Mouse (Mus musculus) neural tube, embryonic 12.5 days (tissue): ENCODE measurements at regions not wholly inside any gene's neighbourhood (a gene's known extent, or its start where the extent isn't known, plus 50 kb on each side); places are given as distances from the start of the nearest gene placed in this dataset.

Experiments used
- ATAC-seq: fragments of 200-750 bp; cut with Nextera tagmentation; 2 replicates; pipeline ENCODE4 v1.8.0; 2017; ENCODE audit warnings: low read depth, mild to moderate bottlenecking, moderate TSS enrichment, moderate library complexity; ENCODE audit not compliant: low FRiP score
- H3K27ac ChIP-seq: fragments of 300-500 bp; sonication (generic); 2 replicates; pipeline ENCODE4 v1.5.1; 2016
- H3K27me3 ChIP-seq: fragments of 300-500 bp; sonication (generic); replicated peaks from 2 replicates; pipeline ENCODE4 v1.6.1; 2016; ENCODE audit warnings: mild to moderate bottlenecking
- H3K36me3 ChIP-seq: fragments of 300-500 bp; sonication (generic); 2 replicates; pipeline ENCODE4 v1.6.1; 2016; ENCODE audit warnings: mild to moderate bottlenecking
- H3K4me1 ChIP-seq: fragments of 300-500 bp; sonication (generic); 2 replicates; pipeline ENCODE4 v1.6.1; 2016
- H3K4me2 ChIP-seq: fragments of 300-500 bp; sonication (generic); replicated peaks from 2 replicates; pipeline ENCODE4 v1.6.1; 2016; ENCODE audit warnings: mild to moderate bottlenecking
- H3K4me3 ChIP-seq: fragments of 300-500 bp; sonication (generic); 2 replicates; pipeline ENCODE4 v1.5.1; 2016
- H3K9ac ChIP-seq: fragments of 300-500 bp; sonication (generic); 2 replicates; pipeline ENCODE4 v1.6.1; 2016; ENCODE audit warnings: mild to moderate bottlenecking
- H3K9me3 ChIP-seq: fragments of 300-500 bp; sonication (generic); 2 replicates; pipeline ENCODE4 v1.6.1; 2016; ENCODE audit warnings: mild to moderate bottlenecking
- WGBS: fragments of 180-500 bp; shearing (Covaris S2); methylation state at CpG from one replicate; pipeline ENCODE4 v1.1.7; 2016; 5-methylcytosine and 5-hydroxymethylcytosine counted together

DNA sequence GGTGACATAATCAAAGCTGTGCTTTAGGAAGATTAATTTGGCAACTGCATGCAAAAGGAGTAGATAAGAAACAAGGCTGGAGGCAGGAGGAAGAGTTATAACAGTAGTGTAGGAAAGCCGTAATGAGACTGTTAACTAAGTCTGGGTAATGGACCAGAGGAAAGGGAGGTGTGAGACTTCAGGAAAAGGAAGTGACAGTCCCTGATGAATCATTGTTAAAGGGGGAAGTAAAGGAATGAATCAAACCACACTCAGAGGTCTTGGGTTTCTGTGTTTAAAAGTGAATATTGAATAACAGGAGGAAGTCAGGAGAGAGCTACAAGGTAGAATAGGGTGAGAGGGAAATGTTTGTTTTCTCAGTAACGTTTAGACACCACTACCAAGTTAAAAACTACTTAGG is 1175.9 kb downstream of the Diaph3 start:
- no peak overlapping the region for H3K4me2 ChIP-seq
- H3K27me3 ChIP-seq: no peaks in the 10 kb centered on the region
- H3K9me3 ChIP-seq: no peaks in the 10 kb centered on the region
- no peak overlapping the region for H3K9ac ChIP-seq
- no peaks in the 10 kb centered on the region for H3K36me3 ChIP-seq
- 71% methylated on average over 2 of the region's 2 CpGs for WGBS
- H3K27ac ChIP-seq: no peak overlapping the region
- H3K4me1 ChIP-seq: no peaks in the 10 kb centered on the region
- ATAC-seq: no peak
- no peak overlapping the region for H3K4me3 ChIP-seq

GRCm38 (mm10) chr14:85945707-85946313 is 1195.2 kb downstream of the Diaph3 start:
- no peaks in the 10 kb centered on the region for H3K36me3 ChIP-seq
- H3K9me3 ChIP-seq: no peaks in the 10 kb centered on the region
- no peak for ATAC-seq
- H3K4me1 ChIP-seq: no peaks in the 10 kb centered on the region
- WGBS: 79% methylated on average over 3 of the region's 3 CpGs
- H3K27ac ChIP-seq: no peak overlapping the region
- H3K4me2 ChIP-seq: no peak overlapping the region
- H3K4me3 ChIP-seq: no peak overlapping the region
- no peak overlapping the region for H3K9ac ChIP-seq
- H3K27me3 ChIP-seq: no peaks in the 10 kb centered on the region

DNA sequence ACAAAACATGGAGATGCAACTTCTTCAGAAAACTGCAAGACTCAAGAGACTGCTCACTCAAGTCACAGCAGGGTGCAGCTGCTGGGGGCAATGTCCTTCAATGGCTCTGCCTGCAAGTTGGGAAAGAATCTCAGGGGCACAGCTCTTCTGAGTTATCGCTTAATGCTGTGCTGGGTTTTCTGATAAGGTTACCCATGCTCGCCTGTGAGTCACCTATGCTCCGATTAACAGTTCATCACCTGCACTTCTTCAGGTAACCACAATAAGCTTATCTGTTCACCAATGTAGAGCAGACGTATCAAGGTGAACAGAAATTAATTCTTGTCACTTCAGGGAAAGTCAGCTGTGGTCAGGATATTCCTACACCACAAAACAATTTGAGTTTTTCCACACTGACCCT is 1198.2 kb downstream of the Diaph3 start:
- H3K27me3 ChIP-seq: no peaks in the 10 kb centered on the region
- WGBS: 89% methylated on average over 4 of the region's 4 CpGs

DNA sequence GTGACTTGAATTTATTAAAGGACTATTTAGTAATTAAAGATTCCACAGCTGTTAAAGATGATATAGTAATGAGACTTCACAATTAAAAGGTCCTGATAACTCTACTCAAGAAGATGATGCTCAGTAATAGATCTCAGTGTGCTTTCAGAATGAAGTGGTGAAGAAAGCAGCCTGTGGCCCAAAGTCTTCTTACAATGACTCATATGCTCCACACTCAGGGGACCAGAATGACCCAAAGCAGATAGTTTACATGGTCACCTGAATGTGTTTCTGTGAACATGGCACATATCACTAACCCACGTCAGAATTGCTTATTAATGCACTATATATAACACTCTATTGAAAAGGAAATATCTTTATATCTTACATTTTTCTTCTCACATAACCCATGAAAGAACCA is 1200.5 kb downstream of the Diaph3 start:
- no peaks in the 10 kb centered on the region for H3K4me1 ChIP-seq
- no peak overlapping the region for H3K9ac ChIP-seq
- no peaks in the 10 kb centered on the region for H3K36me3 ChIP-seq
- H3K9me3 ChIP-seq: no peaks in the 10 kb centered on the region
- no peaks in the 10 kb centered on the region for H3K27me3 ChIP-seq
- no peak for ATAC-seq
- no peak overlapping the region for H3K4me2 ChIP-seq
- no peak overlapping the region for H3K27ac ChIP-seq
- 93% methylated on average over 1 of the region's 1 CpGs for WGBS
- H3K4me3 ChIP-seq: no peak overlapping the region

More for the DNA sequence above, 1198.2 kb downstream of the Diaph3 start:
- no peak for ATAC-seq
- no peak overlapping the region for H3K27ac ChIP-seq
- no peak overlapping the region for H3K9ac ChIP-seq
- H3K4me1 ChIP-seq: no peaks in the 10 kb centered on the region
- no peaks in the 10 kb centered on the region for H3K9me3 ChIP-seq
- H3K4me2 ChIP-seq: no peak overlapping the region
- no peaks in the 10 kb centered on the region for H3K36me3 ChIP-seq
- no peak overlapping the region for H3K4me3 ChIP-seq

DNA sequence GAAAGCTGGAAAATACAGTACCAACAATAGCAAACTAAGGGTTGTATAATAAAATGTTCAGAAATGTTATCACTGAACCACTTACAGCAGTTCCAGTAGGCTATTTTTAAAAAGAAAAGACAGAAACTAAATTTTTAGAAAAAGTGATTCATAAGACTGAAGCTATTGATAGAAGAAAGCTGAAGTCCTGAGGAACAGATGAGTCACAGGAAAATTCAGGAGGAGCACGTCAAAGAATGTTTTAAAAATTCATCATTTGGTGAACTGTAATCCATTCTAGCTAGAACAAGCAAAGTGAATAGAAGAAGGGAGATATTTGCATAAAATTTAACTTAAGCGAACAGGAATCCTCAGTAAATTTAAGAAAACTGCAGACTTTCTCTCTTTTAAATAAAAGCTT is 1205.9 kb downstream of the Diaph3 start:
- Histone ChIP-seq H3K4me2 (no peak overlapping the region), H3K36me3 (no peaks in the 10 kb centered on the region), H3K27me3 (no peaks in the 10 kb centered on the region), H3K4me1 (no peaks in the 10 kb centered on the region), H3K9me3 (no peaks in the 10 kb centered on the region), H3K4me3 (no peak overlapping the region), H3K27ac (no peak overlapping the region), H3K9ac (no peak overlapping the region)
- 81% methylated on average over 2 of the region's 2 CpGs for WGBS
- ATAC-seq: no peak

- H3K4me3 ChIP-seq: no peak overlapping the region
- no peak for ATAC-seq
- H3K9ac ChIP-seq: no peak overlapping the region
- H3K9me3 ChIP-seq: no peaks in the 10 kb centered on the region
- no peaks in the 10 kb centered on the region for H3K27me3 ChIP-seq
- WGBS: 75% methylated on average over 5 of the region's 5 CpGs
- no peaks in the 10 kb centered on the region for H3K4me1 ChIP-seq
- H3K27ac ChIP-seq: no peak overlapping the region
- H3K36me3 ChIP-seq: no peaks in the 10 kb centered on the region
- H3K4me2 ChIP-seq: no peak overlapping the region
These were observed 1210.6 kb downstream of the Diaph3 start for GRCm38 (mm10) chr14:85930387-85930786.

DNA sequence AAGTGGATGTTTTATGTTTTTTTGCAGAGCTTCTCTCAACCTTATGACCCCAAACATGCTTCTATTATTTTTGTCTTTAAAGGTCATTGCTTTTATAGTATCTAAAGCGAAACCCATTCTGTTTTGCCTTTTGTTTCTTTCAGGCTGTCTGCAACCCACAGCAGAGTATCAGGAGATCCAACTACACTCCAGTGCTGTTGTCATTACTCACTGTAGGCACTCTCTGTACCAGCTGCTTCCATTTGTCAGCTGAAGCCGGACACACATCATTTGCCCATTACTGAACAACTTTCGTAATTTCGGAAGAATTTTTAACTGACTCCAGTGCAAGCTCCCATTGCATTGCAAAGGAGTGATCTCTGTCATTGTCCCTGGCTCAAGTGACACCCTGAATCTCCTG is 1222.1 kb downstream of the Diaph3 start:
- no peaks in the 10 kb centered on the region for H3K27me3 ChIP-seq
- H3K4me1 ChIP-seq: no peaks in the 10 kb centered on the region
- no peak overlapping the region for H3K27ac ChIP-seq
- 42% methylated on average over 4 of the region's 4 CpGs for WGBS
- H3K4me2 ChIP-seq: no peak overlapping the region
- no peak overlapping the region for H3K9ac ChIP-seq
- no peaks in the 10 kb centered on the region for H3K36me3 ChIP-seq
- no peak for ATAC-seq
- no peak overlapping the region for H3K4me3 ChIP-seq
- no peaks in the 10 kb centered on the region for H3K9me3 ChIP-seq

- H3K27me3 ChIP-seq: no peaks in the 10 kb centered on the region
- 69% methylated on average over 2 of the region's 2 CpGs for WGBS
- H3K4me1 ChIP-seq: no peaks in the 10 kb centered on the region
- no peak overlapping the region for H3K27ac ChIP-seq
- H3K4me3 ChIP-seq: no peak overlapping the region
- no peaks in the 10 kb centered on the region for H3K36me3 ChIP-seq
- no peak for ATAC-seq
- H3K9ac ChIP-seq: no peak overlapping the region
- H3K4me2 ChIP-seq: no peak overlapping the region
- H3K9me3 ChIP-seq: no peaks in the 10 kb centered on the region
These were observed 1225.3 kb downstream of the Diaph3 start for GRCm38 (mm10) chr14:85915761-85916160.

DNA sequence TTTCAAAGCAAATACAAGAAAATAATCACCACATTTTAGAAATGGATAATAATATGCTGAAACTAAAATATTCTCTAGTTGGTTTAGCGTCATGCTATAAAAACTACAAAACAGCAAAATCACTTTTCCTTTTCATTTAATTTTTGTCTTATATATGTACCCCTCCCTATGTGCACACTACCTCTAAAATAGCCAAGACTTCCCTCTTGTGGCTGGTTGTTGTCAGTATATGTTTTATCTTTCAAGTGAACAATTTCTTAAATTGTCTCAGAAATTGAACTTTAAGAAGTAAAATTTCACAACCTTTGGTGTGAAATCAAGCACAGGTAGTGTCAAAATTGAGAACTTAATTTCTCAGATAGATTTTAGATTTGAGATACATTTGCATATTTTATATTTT is 1243.1 kb downstream of the Diaph3 start:
- Histone ChIP-seq H3K9me3 (no peaks in the 10 kb centered on the region), H3K4me3 (no peak overlapping the region), H3K4me2 (no peak overlapping the region), H3K27me3 (no peaks in the 10 kb centered on the region), H3K4me1 (no peaks in the 10 kb centered on the region), H3K9ac (no peak overlapping the region), H3K27ac (no peak overlapping the region), H3K36me3 (no peaks in the 10 kb centered on the region)
- WGBS: 86% methylated on average over 1 of the region's 1 CpGs
- no peak for ATAC-seq

DNA sequence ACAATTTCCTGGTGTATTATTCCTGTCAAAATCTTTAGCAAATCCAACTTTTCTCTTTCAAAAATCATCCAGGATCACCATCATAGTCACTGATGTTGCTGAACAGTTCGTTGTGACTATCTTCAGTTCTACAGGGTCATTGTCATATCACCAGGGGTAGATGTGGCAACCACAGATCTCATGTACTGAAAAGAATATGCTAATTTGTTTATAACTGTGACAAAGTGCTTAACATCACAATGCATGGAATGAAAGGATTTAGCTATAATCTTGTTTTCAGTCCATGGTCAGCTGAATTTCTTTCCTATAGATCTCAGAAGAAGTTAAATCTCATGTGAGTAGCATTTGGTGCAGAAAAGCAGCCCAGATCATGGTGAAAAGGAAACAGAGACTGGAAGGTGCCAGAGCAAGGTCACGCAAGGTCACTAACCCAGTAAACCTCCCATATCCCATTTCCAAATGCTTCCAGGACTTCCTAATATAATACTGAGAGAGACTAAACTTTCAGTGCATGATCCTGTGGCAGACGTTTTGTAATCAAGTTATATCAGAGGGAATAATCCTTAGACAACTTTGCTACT is 1279.6 kb downstream of the Diaph3 start:
- H3K27ac ChIP-seq: no peak overlapping the region

GRCm38 (mm10) chr14:85849490-85849889 is 1291.5 kb downstream of the Diaph3 start:
- H3K27ac ChIP-seq: no peak overlapping the region
- no peak overlapping the region for H3K4me3 ChIP-seq
- H3K9me3 ChIP-seq: no peaks in the 10 kb centered on the region
- no peaks in the 10 kb centered on the region for H3K27me3 ChIP-seq
- no peaks in the 10 kb centered on the region for H3K4me1 ChIP-seq
- H3K4me2 ChIP-seq: no peak overlapping the region
- H3K9ac ChIP-seq: no peak overlapping the region
- ATAC-seq: no peak
- WGBS: 94% methylated on average over 1 of the region's 1 CpGs
- H3K36me3 ChIP-seq: no peaks in the 10 kb centered on the region

More for the DNA sequence above, 1279.6 kb downstream of the Diaph3 start:
- no peak overlapping the region for H3K9ac ChIP-seq
- H3K4me1 ChIP-seq: no peaks in the 10 kb centered on the region
- H3K36me3 ChIP-seq: no peaks in the 10 kb centered on the region
- no peaks in the 10 kb centered on the region for H3K9me3 ChIP-seq
- no peak for ATAC-seq
- no peak overlapping the region for H3K4me2 ChIP-seq
- 71% methylated on average over 3 of the region's 3 CpGs for WGBS
- no peaks in the 10 kb centered on the region for H3K27me3 ChIP-seq
- H3K4me3 ChIP-seq: no peak overlapping the region

GRCm38 (mm10) chr14:85835494-85835893 is 1305.5 kb downstream of the Diaph3 start:
- Histone ChIP-seq H3K9ac (no peak overlapping the region), H3K4me2 (no peak overlapping the region), H3K4me3 (no peak overlapping the region), H3K36me3 (no peaks in the 10 kb centered on the region), H3K4me1 (no peaks in the 10 kb centered on the region), H3K27me3 (no peaks in the 10 kb centered on the region), H3K27ac (no peak overlapping the region), H3K9me3 (no peaks in the 10 kb centered on the region)
- no peak for ATAC-seq
- WGBS: 90% methylated on average over 2 of the region's 2 CpGs

DNA sequence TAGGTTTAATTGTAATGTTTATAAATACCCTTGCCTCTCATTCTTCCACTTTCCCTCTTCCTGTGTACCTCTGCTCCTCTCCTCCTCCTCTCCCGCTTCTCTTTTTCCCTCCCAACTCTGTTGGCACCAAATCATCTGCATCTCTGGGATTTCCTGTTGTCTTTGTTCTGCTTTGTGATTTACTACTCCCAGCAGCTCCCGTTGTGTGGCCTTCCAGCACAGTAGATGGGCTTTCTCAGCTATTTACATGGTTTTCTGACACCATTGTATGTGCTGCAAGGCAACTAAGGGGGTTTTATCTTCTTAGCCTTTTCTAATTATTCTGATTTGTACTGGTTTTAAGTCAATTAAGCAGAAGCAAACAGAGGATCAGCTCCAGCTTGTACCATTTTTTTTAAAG is 1326.1 kb downstream of the Diaph3 start:
- 3% methylated on average over 2 of the region's 2 CpGs for WGBS
- no peak overlapping the region for H3K9ac ChIP-seq
- peak; percentile 80 for ATAC-seq

More for the DNA sequence above, 1326.1 kb downstream of the Diaph3 start:
- Histone ChIP-seq H3K4me2 (no peak overlapping the region), H3K9me3 (no peaks in the 10 kb centered on the region), H3K27ac (no peak overlapping the region), H3K27me3 (no peaks in the 10 kb centered on the region), H3K4me1 (no peaks in the 10 kb centered on the region), H3K4me3 (no peak overlapping the region), H3K36me3 (no peaks in the 10 kb centered on the region)
